Mouse (Mus musculus) embryonic facial prominence, embryonic 11.5 days (tissue): ENCODE results near the gene Nr6a1. TPM values are rescaled to one million over a fixed set of nuclear protein-coding genes. Genes with fewer than 3 reads are reported as not detected.

Experiments
- ATAC-seq: fragments of 200-750 bp; cut with Nextera tagmentation; replicated peaks from 2 replicates; pipeline ENCODE4 v1.8.0; 2017; ENCODE audit warnings: low read depth; ENCODE audit not compliant: insufficient number of reproducible peaks, low FRiP score, low TSS enrichment
- DNase-seq: peaks from one replicate; pipeline ENCODE4 v3.0.0-alpha.2; 2015; ENCODE audit warnings: low spot score
- H3K27ac ChIP-seq: fragments of 300-500 bp; sonication (generic); replicated peaks from 2 replicates; pipeline ENCODE4 v1.5.1; 2014; ENCODE audit warnings: mild to moderate bottlenecking, low read depth, low read length, control low read depth
- H3K27me3 ChIP-seq: fragments of 300-500 bp; sonication (generic); 2 replicates; pipeline ENCODE4 v1.6.1; 2014; ENCODE audit warnings: mild to moderate bottlenecking, low read length, moderate library complexity, mixed read lengths; ENCODE audit not compliant: control insufficient read depth, insufficient read depth
- H3K36me3 ChIP-seq: fragments of 300-500 bp; sonication (generic); replicated peaks from 2 replicates; pipeline ENCODE4 v1.6.1; 2014; ENCODE audit warnings: low read depth, mild to moderate bottlenecking, low read length, moderate library complexity, mixed read lengths; ENCODE audit not compliant: control insufficient read depth, insufficient read depth
- H3K4me1 ChIP-seq: fragments of 300-500 bp; sonication (generic); 2 replicates; pipeline ENCODE4 v1.6.1; 2014; ENCODE audit warnings: low read length, mixed read lengths; ENCODE audit not compliant: control insufficient read depth, insufficient read depth
- H3K4me2 ChIP-seq: fragments of 300-500 bp; sonication (generic); 2 replicates; pipeline ENCODE4 v1.6.1; 2014; ENCODE audit warnings: low read depth, mild to moderate bottlenecking, control low read depth, low read length, moderate library complexity
- H3K4me3 ChIP-seq: fragments of 300-500 bp; sonication (generic); 2 replicates; pipeline ENCODE4 v1.5.1; 2014; ENCODE audit warnings: low read depth, low read length, control low read depth
- H3K9ac ChIP-seq: fragments of 300-500 bp; sonication (generic); replicated peaks from 2 replicates; pipeline ENCODE4 v1.6.1; 2014; ENCODE audit warnings: mild to moderate bottlenecking, control low read depth, low read length
- H3K9me3 ChIP-seq: fragments of 300-500 bp; sonication (generic); replicated peaks from 2 replicates; pipeline ENCODE4 v1.6.1; 2016; ENCODE audit warnings: mild to moderate bottlenecking, low read length, inconsistent platforms, mixed read lengths; ENCODE audit not compliant: control insufficient read depth
- WGBS: fragments of 180-500 bp; shearing (Covaris S2); extraction: QIAGEN DNeasy Blood & Tissue Kit; methylation state at CpG from one replicate; pipeline ENCODE4 v1.1.7; 2014; 5-methylcytosine and 5-hydroxymethylcytosine counted together
- polyA plus RNA-seq: library from polyadenylated mRNA; unstranded; fragments of >200 nt; fragmentation: Nextera tagmentation; extraction: Ambion mirVana; gene quantifications from 2 replicates; pipeline ENCODE4 v1.2.1, GENCODE M21; 2014

The Nr6a1 gene
- polyA plus RNA-seq, 1 experiment from 2014 or later: 2.2 TPM

DNA sequence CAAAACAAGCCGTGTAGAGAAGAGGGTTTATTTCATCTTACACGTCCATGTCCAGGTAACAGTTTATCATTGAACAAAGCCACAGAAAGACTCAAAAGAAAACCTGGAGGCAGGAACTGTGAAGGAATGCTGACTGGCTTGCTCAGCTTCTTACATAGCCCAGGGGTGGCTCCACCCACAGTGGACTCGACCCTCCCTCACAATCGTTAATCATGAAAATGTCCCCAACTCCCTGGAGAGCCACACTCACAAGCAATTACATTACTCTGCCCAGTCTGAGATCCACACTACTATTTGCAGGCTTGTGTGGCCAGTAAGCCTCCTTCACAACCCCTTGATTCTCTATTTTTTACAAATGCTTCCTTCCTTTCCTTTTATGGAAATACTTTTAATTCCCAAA, 36.7 kb upstream of the Nr6a1 start:
- WGBS: 28% methylated on average over 4 of the region's 4 CpGs
- Histone ChIP-seq H3K36me3 (no peaks in the 10 kb centered on the region), H3K4me3 (no peak overlapping the region), H3K4me2 (no peak overlapping the region), H3K27me3 (no peaks in the 10 kb centered on the region), H3K27ac (no peak overlapping the region), H3K4me1 (no peaks in the 10 kb centered on the region), H3K9ac (no peak overlapping the region), H3K9me3 (no peaks in the 10 kb centered on the region)
- ATAC-seq (no peak), DNase-seq (peak; percentile 45)

- WGBS: 82% methylated on average over 5 of the region's 5 CpGs
- DNase-seq (no peak), ATAC-seq (no peak)
- Histone ChIP-seq H3K4me2 (no peak overlapping the region), H3K9me3 (no peaks in the 10 kb centered on the region), H3K4me1 (no peaks in the 10 kb centered on the region), H3K27me3 (no peaks in the 10 kb centered on the region), H3K4me3 (no peak overlapping the region), H3K9ac (no peak overlapping the region), H3K36me3 (no peaks in the 10 kb centered on the region), H3K27ac (no peak overlapping the region)
Measured at GRCm38 (mm10) chr2:38957671-38958223, 30.3 kb upstream of the Nr6a1 start.

DNA sequence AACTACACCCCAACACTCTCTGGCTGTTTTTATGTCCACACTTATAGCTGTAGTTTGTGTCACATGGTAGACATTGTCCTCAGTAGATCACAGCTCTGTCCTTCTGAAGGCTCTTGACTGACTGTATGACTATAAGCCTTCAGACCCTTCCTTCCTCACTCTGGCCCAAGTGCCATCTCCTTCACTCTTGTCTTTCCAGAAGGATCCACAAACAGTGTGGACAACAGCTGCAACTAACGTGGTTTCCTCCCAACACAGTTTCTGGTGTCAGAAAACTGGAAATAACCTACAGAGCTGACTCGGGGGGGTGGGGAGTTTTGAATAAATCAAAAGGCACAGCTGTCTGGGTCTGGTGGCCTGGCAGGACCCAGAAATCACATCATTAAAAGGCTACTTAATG, 28.6 kb upstream of the Nr6a1 start:
- Histone ChIP-seq H3K4me1 (no peaks in the 10 kb centered on the region), H3K27me3 (no peaks in the 10 kb centered on the region), H3K27ac (no peak overlapping the region), H3K36me3 (no peaks in the 10 kb centered on the region), H3K9ac (no peak overlapping the region), H3K4me3 (no peak overlapping the region), H3K9me3 (no peaks in the 10 kb centered on the region), H3K4me2 (no peak overlapping the region)
- 67% methylated on average over 2 of the region's 2 CpGs for WGBS
- no peak for ATAC-seq
- DNase-seq: no peak

- ATAC-seq (no peak), DNase-seq (no peak)
- H3K9me3 ChIP-seq: no peaks in the 10 kb centered on the region
- no peaks in the 10 kb centered on the region for H3K36me3 ChIP-seq
- H3K27me3 ChIP-seq: no peaks in the 10 kb centered on the region
- no peaks in the 10 kb centered on the region for H3K4me1 ChIP-seq
- 64% methylated on average over 5 of the region's 5 CpGs for WGBS
- no peak overlapping the region for H3K27ac ChIP-seq
- no peak overlapping the region for H3K4me2 ChIP-seq
- no peak overlapping the region for H3K9ac ChIP-seq
- no peak overlapping the region for H3K4me3 ChIP-seq
Measured at GRCm38 (mm10) chr2:38953152-38953883, 25.8 kb upstream of the Nr6a1 start.

DNA sequence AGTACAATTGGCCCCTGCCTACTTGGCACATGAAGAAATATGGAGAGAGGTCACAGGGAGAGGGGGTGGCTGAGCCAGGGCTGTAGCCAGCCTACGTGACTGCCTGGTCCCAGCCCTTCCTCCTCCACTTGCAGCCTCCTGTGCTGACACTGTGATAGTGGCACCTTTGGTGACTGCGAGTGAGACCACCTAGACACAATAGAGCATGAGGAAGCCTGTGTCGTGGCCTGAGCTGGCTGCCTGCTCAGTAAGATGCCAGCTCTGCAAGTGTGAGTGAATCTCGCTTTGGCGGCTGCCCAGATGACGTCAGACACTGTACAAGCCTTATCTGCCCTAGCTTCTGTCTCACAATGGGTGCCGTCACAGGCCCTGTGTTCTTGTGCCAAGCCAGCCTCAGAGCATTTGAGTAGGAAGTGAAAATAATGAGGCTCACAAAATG, 22.8 kb upstream of the Nr6a1 start:
- no peak overlapping the region for H3K4me2 ChIP-seq
- no peaks in the 10 kb centered on the region for H3K36me3 ChIP-seq
- no peak overlapping the region for H3K4me3 ChIP-seq
- H3K9ac ChIP-seq: no peak overlapping the region
- ATAC-seq: no peak
- no peak for DNase-seq
- no peaks in the 10 kb centered on the region for H3K9me3 ChIP-seq
- no peak overlapping the region for H3K27ac ChIP-seq
- no peaks in the 10 kb centered on the region for H3K4me1 ChIP-seq
- 89% methylated on average over 7 of the region's 7 CpGs for WGBS
- H3K27me3 ChIP-seq: no peaks in the 10 kb centered on the region

DNA sequence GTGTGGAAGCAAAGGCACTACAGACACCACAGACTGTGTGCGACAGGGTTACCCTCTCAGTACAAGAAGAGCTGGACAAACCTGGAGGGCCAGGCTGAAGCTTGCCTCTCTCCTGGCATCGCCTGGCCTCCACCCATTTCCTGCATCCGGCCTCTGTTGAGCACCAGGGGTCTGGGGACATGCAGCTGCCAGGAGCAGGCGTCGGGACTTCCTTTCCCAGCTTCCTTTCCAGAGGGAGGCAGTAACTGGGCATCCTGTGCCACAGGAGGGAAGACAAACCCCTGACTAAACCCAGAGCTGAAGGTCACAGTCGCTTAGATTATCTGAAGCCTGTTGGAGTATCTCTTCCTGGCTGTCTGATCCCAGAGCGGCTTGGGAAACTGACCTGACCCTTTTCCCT, 20.1 kb upstream of the Nr6a1 start:
- no peaks in the 10 kb centered on the region for H3K9me3 ChIP-seq
- no peak overlapping the region for H3K27ac ChIP-seq
- H3K27me3 ChIP-seq: no peaks in the 10 kb centered on the region
- no peaks in the 10 kb centered on the region for H3K4me1 ChIP-seq
- no peak for ATAC-seq
- no peak for DNase-seq
- H3K9ac ChIP-seq: no peak overlapping the region
- no peak overlapping the region for H3K4me2 ChIP-seq
- no peak overlapping the region for H3K4me3 ChIP-seq
- WGBS: 68% methylated on average over 7 of the region's 7 CpGs
- H3K36me3 ChIP-seq: no peaks in the 10 kb centered on the region

- no peaks in the 10 kb centered on the region for H3K27me3 ChIP-seq
- ATAC-seq (no peak), DNase-seq (no peak)
- no peaks in the 10 kb centered on the region for H3K9me3 ChIP-seq
- H3K4me3 ChIP-seq: no peak overlapping the region
- no peak overlapping the region for H3K4me2 ChIP-seq
- WGBS: 75% methylated on average over 3 of the region's 3 CpGs
- no peaks in the 10 kb centered on the region for H3K4me1 ChIP-seq
- H3K27ac ChIP-seq: no peak overlapping the region
- H3K36me3 ChIP-seq: no peaks in the 10 kb centered on the region
- no peak overlapping the region for H3K9ac ChIP-seq
Measured at GRCm38 (mm10) chr2:38944460-38945161, 17.1 kb upstream of the Nr6a1 start.

- Histone ChIP-seq H3K4me3 (no peak overlapping the region), H3K9me3 (no peaks in the 10 kb centered on the region), H3K4me1 (no peaks in the 10 kb centered on the region), H3K4me2 (no peak overlapping the region), H3K27ac (no peak overlapping the region), H3K36me3 (no peaks in the 10 kb centered on the region), H3K27me3 (no peaks in the 10 kb centered on the region), H3K9ac (no peak overlapping the region)
- DNase-seq: no peak
- ATAC-seq: no peak
- 70% methylated on average over 2 of the region's 2 CpGs for WGBS
Measured at GRCm38 (mm10) chr2:38943977-38944376, 16.5 kb upstream of the Nr6a1 start.
